ENCODE assay signal across 13 mouse cellular contexts in the genomic region with DNA sequence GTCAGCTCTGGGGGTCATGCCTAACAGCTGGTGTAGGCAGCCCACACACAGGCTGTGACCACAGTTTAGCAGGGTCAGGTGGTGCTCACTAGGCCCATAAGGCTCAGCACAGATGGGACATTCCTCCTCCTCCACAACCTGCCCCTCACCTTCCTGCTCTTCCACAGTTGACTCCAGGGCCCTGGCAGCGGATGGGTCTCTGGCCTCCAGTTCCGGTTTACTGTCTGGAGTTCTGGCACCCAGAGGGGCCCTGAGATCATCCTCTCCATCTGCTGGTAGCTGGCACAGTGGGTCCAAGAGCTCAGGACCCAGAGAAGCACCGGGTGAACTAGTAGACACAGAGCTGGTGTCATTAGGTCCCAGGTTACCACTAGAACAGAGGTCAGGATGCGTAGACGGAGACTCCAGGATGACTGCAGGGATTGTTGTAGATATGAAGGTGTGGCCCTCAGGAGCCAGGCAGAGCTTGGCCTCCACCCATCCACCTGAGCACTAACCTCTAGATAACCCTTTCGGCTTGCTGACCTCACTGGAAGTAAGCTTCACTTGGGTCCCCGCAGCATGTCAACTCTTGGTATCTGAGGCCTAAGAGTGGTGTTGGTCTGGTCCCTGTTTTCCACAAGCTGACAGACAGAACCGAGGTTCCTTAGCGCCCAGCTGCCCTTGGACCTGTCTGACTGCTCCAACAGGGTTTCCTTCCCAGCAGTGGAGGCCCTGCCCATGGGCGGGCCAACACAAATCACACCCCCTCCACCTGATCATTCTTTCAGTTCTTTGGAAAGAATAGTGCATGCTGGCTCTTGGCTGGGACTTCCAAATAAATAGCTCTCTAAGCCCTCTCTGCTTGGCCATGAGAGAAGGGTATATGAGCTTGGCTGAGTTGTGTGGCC. TPM values are rescaled to one million over a fixed set of nuclear protein-coding genes. Genes with fewer than 3 reads are reported as not detected.
A peak's percentile ranks its signal among the peaks of the same experiment; 100 is the strongest.
DNase-seq lines count a peak whose midpoint lies in the region; ATAC-seq and TF ChIP-seq lines count a peak whose summit lies in the region.
"Had no signal": no experiment of that assay in that cellular context is flagged by ENCODE, and none has a peak within 500 bp of the region (broad histone marks: within the 10 kb centered on the region; RNA-seq: fewer than 3 reads in every experiment).

A gene (minus strand): TSS at position 681 of the 890 bp plus-strand sequence.

- H3ac ChIP-seq in myocyte (ENCODE audit: control insufficient read depth, insufficient read length), result no peak within 1 kb of the TSS

- peaks cover 16% of the 10 kb centered on the region for H3K27me3 ChIP-seq in neural tube, embryonic 12.5 days (replicated peaks)
- H3K27me3 ChIP-seq in myocyte (ENCODE audit: control insufficient read depth, insufficient read depth, insufficient read length), result peaks cover 16% of the 10 kb centered on the region

- ATAC-seq in frontal cortex, adult (ENCODE audit: low TSS enrichment), result no peak
- no peak for ATAC-seq in neural tube, embryonic 12.5 days (ENCODE audit: low FRiP score, low read depth)
- ATAC-seq: hindbrain, postnatal 0 days had no signal

- H3K9ac ChIP-seq in neural tube, embryonic 12.5 days, result 0 out of 2 replicates have a peak within 1 kb of the TSS, but pooled peaks have one; percentile 8
- H3K9ac ChIP-seq: liver, embryonic 13.5 days had no signal

- TF ChIP-seq POLR2A in myocyte (IDR thresholded peaks at IDR 0.05; ENCODE audit: insufficient read length, low read depth), result no peak

- H3K36me3 ChIP-seq in neural tube, embryonic 12.5 days, result peaks cover 63% of the 10 kb centered on the region
- peaks cover 4% of the 10 kb centered on the region for H3K36me3 ChIP-seq in myocyte (ENCODE audit: control insufficient read depth, insufficient read depth)

- no peak for DNase-seq in frontal cortex, adult 2 months (ENCODE audit: extremely low spot score in 1 of 2, low spot score in 1 of 2)
- no peak for DNase-seq in neural tube, embryonic 10.5 days (ENCODE audit: extremely low spot score, low spot score)
- DNase-seq in cerebellum, adult 9-11 months, result peak; percentile 80
- DNase-seq in heart, adult 8-10 months (ENCODE audit: low spot score), result no peak
- DNase-seq in ovary, adult 18-20 months (ENCODE audit: low spot score), result no peak
- DNase-seq: heart, adult 18-20 months; heart, postnatal 10 days; liver, embryonic 13.5 days had no signal

- 91% methylated on average over 10 of the region's 10 CpGs for WGBS in neural tube, embryonic 12.5 days

- no peak within 1 kb of the TSS for H3K4me3 ChIP-seq in neural tube, embryonic 12.5 days
- H3K4me3 ChIP-seq in myocyte, result no peak within 1 kb of the TSS
- H3K4me3 ChIP-seq: layer of hippocampus, adult 2 months; liver, embryonic 13.5 days had no signal

- H3K27ac ChIP-seq in neural tube, embryonic 12.5 days, result no peak within 1 kb of the TSS
- H3K27ac ChIP-seq: hindbrain, postnatal 0 days; layer of hippocampus, adult 2 months; liver, embryonic 13.5 days had no signal

- no peaks in the 10 kb centered on the region for H3K9me3 ChIP-seq in neural tube, embryonic 12.5 days
- H3K9me3 ChIP-seq: liver, embryonic 13.5 days had no signal

- peaks cover 16% of the 10 kb centered on the region for H3K4me1 ChIP-seq in neural tube, embryonic 12.5 days

- no peaks in the 10 kb centered on the region for H3K79me2 ChIP-seq in myocyte (ENCODE audit: control insufficient read depth, insufficient read depth)

- H3K4me2 ChIP-seq in neural tube, embryonic 12.5 days (replicated peaks), result no peak within 1 kb of the TSS
- no peak within 1 kb of the TSS for H3K4me2 ChIP-seq in myocyte (ENCODE audit: low read depth)
- H3K4me2 ChIP-seq: liver, embryonic 13.5 days had no signal

TF ChIP-seq in myocyte, 11 proteins besides CTCF, POLR2A, EP300 and RAD21:
- TF ChIP-seq REST (IDR thresholded peaks at IDR 0.05; ENCODE audit: insufficient read depth, insufficient read length) (no peak), POLR2AphosphoS2 (IDR thresholded peaks at IDR 0.05; ENCODE audit: insufficient read length, low read depth) (peak; percentile 4)

RNA-seq across cellular contexts. Expression of the gene that starts here (rescaled TPM):
- polyA plus RNA-seq in frontal cortex, adult 2 months (2012; rRNA removed), result 15.8 and 16.4 TPM in 2 replicates
- polyA plus RNA-seq in neural tube, embryonic 12.5 days (2016; fragmentation: Nextera tagmentation; extraction: Ambion mirVana), result 5.2 and 6.4 TPM in 2 replicates
- polyA plus RNA-seq in myocyte (2012; fragmentation: generic; extraction: Trizol), result 4.5 TPM
- total RNA-seq in heart, adult 8-10 months (2022), result 1 to 10 TPM; 1.8 to 2.4 (median 2.1) TPM
